Mouse (Mus musculus) frontal cortex, postnatal 36 days (tissue): ENCODE results near the gene Smc1b.
"Not testable (repeated sequence)": the region's sequence is repeated elsewhere in the genome, so short reads cannot be mapped to it uniquely, and the experiment has no call there.

Experiments
- DNase-seq, 2 experiments: peaks; one replicate each; pipeline ENCODE4 v3.0.0; 2022; ENCODE audit warnings: low spot score in 2 of 2

The Smc1b gene

GRCm38 (mm10) chr15:85135143-85135542 lies 3.4 kb upstream of the Smc1b start:
- no peak for DNase-seq

GRCm38 (mm10) chr15:85132193-85132520 lies 393 bp upstream of the Smc1b start:
- no peak for DNase-seq

DNA sequence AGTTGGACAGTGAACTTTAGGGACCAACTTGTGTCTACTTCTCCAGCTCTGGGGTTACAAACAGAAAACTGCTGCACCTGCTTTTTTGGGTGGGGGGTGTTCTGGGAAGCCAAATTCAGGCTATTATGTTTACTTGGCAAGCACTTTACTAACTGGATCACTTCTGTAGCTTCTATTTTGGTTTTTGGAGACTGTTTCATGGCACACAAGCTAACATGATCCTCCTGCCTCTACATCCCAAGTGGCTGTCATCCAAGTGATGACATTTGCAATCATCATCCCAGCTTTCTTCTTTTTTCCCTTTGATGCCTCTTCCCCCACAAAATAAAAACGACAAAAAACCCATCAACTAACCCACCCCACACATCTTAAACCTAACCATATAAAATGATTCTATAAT lies 46.1 kb downstream of the Smc1b start:
- no peak for DNase-seq

DNA sequence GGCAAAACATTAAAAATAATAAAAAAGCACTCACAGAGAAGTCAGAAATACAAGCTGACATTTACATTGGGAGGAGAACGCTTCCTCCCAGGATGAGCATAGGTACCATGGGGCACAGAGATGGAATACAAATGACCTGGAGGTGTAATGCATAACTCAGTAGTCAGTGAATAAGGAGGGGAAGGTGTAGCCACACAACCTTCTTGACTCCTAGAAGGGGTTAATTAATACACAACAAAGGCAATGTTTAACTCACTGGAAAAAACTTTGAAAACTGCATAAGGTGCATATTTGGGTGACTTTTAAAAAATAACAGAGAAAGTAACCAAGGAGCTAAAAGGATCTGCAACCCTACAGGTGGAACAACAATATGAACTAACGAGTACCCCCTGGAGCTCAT lies 59.1 kb downstream of the Smc1b start:
- DNase-seq: no peak

DNA sequence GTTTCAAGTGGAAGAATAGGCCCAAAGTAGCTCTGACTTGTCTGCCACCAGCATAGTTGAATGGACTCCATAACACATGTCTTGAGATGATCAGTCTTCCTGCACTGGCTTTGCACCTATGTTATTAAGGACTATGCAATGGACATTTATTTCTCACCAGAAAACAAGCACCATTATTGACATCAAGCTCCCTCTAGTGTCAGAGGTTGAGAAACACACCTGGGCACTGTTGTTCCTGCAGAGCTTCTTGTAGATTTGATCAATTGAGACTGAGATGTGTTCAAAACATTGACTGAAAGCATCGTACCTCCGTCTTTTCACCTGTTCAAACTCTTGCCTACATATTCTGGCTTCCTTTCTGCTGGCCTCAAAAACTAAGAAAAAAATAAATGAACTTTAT lies 61.2 kb downstream of the Smc1b start:
- peak in 1 of 2 experiments; percentile 56 for DNase-seq

DNA sequence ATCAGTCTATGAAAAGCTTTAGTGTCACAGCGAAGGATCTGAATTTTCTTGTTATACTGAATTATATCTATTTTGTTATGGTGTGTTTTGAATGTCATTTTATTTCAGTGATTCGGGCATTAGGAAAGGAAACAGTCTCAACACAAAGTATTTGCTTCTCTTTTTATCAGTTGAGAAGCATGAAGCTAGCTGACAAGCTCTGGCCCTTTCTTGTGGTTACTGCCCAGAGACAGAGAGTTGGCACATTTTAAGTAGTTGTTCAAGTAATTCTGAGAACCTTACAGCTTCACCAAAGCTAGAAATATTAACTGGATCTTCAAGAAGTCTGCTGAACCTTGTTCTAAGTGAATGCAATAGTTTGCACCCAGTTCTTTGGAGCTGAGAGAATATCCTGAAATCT lies 68.3 kb downstream of the Smc1b start:
- DNase-seq: no peak

DNA sequence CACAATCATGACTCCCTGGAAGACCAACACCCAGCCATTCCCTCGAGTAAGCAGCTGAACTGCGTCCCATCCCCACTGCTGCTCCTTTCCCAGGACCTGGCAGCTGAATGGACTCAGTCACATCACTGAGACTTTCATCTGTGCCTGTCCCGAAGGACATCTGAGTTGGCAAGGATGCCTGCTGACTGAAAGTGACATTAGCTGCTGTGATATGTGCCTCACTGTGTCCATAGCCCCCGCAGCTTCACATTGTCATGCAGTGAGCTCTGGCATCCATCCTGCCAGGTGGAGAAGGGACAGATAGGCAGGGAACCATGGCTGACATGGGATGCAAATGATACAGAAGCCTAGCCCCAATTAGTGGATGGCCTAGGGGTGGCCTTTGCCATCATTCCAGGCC lies 76.6 kb downstream of the Smc1b start:
- no peak for DNase-seq

DNA sequence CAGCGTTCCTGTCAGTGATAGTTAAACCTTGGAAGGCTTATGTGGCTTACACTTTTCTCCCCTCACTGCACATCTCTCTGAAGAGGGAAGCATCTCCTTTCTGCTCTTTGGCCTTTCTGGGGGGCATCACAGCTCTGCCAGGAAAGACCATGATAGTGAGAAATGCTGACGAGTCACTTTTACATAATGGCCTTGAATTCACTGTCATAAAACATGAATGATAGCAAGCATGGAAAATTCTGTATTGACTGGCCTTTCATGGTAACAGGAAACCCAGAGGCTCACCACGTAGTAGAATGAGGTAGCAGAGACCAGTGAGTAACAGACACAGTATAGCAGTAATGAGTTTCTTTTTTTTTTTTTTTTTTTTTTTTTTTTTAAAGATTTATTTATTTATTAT lies 77.7 kb downstream of the Smc1b start:
- no peak for DNase-seq

DNA sequence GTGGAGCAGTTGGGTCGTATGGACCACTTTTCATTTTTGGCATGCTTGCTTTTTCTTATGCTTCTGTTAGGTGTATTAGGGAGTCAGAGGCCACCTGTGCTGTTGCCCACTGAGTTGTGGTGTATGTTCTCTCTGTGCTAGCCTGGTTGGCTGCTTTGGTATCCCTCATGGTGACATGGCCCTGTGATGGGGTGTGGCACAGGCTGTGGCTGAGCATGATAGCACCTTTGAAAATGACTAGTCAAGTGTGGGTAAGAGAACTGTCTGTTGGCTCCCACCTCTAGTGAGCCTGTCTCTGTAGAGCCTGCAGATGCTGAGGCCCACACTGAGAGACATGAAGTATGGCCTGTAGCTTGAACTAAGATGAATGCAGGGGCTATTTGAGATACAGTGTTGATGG lies 82.0 kb downstream of the Smc1b start:
- DNase-seq: no peak

- no peak for DNase-seq
Measured at GRCm38 (mm10) chr15:85047865-85048264, 83.9 kb downstream of the Smc1b start.

GRCm38 (mm10) chr15:85046230-85046950 lies 85.4 kb downstream of the Smc1b start:
- DNase-seq: peak in 1 of 2 experiments; percentile 30

DNA sequence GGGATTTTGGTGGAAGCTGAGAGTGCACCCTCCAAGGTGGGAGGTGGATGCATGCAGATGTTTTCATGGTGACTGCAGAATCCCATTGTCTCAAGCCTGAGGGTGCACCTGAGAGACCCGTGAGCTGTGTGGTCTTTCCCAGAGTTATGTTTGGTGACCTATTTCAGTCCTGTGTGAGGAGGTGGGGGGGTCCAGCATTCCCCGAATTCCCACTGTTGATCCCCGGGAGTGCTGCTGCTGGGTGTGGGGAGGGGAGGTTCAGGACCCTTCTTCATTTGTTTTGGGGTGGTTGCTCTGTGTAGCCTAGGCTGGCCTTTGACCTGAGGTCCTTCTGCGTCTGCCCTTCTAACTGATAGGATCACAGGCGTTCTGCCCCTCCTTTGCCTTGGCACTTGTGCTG lies 88.0 kb downstream of the Smc1b start:
- DNase-seq: no peak

GRCm38 (mm10) chr15:85043116-85043515 lies 88.6 kb downstream of the Smc1b start:
- no peak for DNase-seq

- peak; percentile 51 to 79 for DNase-seq
Measured at GRCm38 (mm10) chr15:85042361-85042954, 89.3 kb downstream of the Smc1b start.

- no peak for DNase-seq
Measured at GRCm38 (mm10) chr15:85041546-85042225, 90.1 kb downstream of the Smc1b start.

- no peak for DNase-seq
Measured at GRCm38 (mm10) chr15:85037343-85037690, 94.4 kb downstream of the Smc1b start.

- peak; percentile 95 to 98 for DNase-seq
Measured at GRCm38 (mm10) chr15:85036566-85037342, 95.0 kb downstream of the Smc1b start.

GRCm38 (mm10) chr15:85033916-85034315 lies 97.8 kb downstream of the Smc1b start:
- not testable (repeated sequence) for DNase-seq

DNA sequence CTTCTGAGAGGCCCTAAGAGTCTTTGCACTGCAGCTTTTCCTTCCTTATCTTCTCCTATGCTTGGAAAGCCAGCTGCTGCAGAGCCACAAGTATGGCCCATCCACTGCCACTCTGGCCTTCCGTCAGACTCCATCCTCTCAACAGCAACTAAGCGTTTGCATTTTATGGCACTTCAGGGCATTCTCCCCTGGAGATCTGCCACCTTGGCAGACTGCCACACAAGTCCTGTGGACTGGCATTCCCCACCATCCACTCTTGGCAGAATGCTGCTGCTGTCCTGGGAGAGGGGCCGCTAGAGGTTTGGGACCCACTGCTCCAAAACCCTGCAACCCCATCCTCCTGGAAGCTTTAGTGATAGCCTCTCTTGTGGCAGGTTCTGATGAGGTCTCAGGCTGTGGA lies 99.9 kb downstream of the Smc1b start:
- DNase-seq: no peak

DNA sequence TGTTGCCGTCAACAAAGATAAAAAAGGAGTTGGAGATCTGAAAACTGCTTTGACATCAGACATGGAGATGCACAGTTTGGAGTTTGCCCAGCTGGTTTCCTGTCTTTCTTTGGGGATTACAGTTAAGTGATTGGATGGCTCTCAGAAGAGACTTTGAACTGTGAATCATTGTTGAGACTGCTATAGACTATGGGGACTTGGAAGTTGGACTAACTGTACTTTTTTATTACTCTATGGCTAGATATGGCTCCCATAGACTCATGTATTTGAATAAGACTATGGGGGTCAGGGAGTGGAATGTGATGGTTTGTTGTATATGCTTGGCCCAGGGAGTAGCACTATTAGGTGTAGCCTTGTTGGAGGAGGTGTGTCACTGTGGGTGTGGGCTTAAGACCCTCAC lies 101.1 kb downstream of the Smc1b start:
- DNase-seq: not testable (repeated sequence)

GRCm38 (mm10) chr15:85028648-85029047 lies 103.1 kb downstream of the Smc1b start, which contains the start of gene Fam118a:
Gene Fam118a, plus strand, starts transcription at chr15:85028948.
- not testable (repeated sequence) for DNase-seq

DNA sequence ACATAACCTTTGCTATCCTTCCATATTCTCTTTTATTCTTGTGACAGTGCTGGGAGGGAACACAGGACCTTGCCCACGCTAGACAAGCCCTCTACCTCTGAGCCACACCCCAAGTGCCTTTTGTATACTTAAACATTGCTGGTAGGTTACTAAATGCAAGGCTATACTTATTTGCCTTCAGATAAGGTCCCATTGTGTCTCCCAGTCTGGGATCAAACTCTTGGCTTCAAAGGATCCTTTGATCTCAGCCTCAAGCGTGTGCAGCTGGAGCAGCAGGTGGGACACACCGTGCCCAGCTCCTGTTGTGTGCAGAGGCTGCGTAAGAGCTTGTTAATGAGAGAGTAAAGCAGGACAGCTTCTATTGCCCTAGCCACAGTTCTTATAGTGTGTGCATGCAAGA lies 104.0 kb downstream of the Smc1b start:
- no peak for DNase-seq
